Mouse (Mus musculus) heart, postnatal 4 days (tissue): ENCODE results near the gene Gtf2a1. TPM values are rescaled to one million over a fixed set of nuclear protein-coding genes. Genes with fewer than 3 reads are reported as not detected.
"Not testable (repeated sequence)": the region's sequence is repeated elsewhere in the genome, so short reads cannot be mapped to it uniquely, and the experiment has no call there.

Experiments
- DNase-seq: peaks from one replicate; pipeline ENCODE4 v3.0.0; 2021
- total RNA-seq, 2 experiments: library from RNA; stranded (reverse); gene quantifications; 2 replicates each; pipeline ENCODE4 v1.2.3; 2021

Gtf2a1 gene
- 10 to 100 TPM; 32.6 to 33.3 TPM for total RNA-seq

DNA sequence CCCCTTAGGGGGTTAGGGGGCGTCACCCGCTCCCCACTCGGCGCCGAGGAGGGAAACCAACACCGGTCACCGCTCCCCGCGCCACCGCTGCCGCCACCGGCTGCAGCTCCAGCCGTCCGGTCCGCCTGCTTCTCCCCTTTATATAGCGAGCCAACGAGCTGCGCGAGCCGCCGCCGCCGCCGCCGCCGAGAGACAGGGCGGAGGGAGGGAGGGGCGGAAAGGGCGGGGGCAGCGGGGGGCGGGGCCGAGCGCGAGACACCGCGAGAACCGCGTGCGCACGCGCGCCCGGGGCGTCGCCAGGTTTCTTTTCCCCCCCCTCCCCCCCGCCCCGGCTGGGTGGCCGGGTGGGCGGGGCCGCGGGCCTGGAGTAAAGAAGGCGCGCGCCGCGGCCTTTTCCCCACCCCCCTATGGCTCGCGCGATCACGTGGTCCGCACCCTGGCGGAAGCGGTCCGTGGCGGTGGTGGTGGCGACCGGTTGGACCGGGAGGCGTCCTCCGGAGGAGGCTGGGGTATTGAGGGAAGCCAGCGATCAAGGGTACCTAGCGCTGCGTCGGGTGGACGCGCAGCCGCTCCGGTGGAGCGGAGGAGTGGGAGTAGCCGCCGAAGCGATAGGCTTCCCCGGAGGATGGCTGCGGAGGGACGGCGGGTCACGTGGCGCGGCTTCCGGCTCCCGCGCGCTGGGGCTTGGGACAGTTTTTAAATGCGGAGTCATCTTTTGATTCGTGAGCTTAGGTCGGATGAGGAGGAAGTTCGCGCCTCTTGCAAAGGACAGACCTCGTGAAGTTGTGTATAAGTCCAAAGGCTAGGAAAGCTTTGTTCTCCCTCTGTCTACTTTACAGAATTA, at the start of gene Gtf2a1:
Gtf2a1 (minus strand) TSS at position 641 of the 844 bp plus-strand sequence.
- peak; percentile 96 for DNase-seq

DNA sequence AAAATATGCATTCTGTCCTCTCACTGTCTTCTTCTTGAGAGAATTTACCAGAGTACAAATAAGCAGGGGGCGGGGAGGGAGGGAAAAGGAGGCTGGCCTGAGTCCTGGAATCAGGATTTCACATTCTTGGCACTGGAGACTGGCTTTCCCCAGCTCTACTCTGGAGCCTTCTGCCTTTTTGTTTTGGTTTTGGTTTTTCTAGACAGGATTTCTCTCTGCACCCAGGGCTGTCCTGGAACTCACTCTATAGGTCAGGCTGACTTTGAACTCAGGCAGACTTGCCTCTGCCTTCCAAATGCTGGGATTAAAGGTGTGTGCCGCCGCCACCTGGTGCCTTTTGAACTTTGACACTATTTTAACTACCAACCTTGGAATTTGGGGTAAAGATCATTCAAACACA, 48.1 kb upstream of the Gtf2a1 start:
- no peak for DNase-seq

DNA sequence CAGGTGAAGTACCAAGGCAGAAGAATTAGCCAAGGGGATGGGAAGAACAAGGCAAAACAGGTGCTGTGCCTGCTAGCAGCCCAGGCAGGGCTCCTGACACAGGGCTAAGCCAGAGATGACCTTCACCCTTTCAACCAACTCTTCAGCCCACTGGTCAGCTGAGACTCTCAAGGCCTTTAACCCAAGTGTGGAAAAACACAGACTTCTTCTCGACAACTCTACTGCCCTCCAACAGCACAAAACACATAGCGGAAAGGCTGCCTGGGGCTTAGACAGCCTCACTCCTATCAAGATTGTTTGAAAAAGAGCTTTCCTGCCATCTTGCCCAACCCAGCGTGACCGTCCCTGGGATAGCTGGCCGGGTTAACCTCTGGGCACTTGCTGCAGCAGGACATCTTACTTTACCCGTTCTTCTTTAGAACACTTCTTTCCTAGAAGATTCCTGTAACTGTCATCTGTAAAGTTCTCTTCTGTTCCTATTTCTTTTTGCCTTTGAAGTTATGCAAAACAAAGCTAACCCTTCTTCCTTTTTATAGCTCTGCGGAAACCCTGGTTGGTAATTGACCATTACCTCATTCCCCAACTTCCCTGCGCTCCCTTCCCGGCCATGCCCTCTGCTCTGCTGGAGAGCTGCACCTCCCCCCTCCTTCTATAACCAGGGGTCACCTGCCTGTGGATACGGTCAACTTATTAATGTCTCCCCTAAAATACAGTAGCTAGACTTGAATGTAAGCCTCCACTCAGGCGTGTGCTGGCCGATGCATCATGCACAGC, 47.0 kb upstream of the Gtf2a1 start:
- no peak for DNase-seq

DNA sequence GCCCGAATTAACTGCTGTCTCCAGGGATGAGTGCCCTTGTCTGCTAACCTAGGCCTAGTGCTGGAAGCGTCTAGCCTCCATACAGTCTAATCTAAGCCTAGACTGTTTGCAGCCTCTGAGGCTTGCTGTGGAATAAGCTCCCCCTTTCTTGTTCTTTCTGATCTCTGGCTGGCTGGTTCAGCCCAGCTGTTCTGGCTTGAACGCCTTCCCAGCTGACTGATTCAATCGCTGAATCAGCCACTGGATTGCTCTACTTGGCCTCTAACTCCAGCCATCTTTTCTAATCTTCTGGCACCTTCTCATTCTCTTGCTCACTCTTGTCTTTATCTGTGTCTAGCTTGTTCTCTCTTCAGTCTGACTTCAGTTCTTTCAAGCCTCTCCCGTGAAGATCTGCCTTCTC, 36.2 kb upstream of the Gtf2a1 start:
- DNase-seq, result peak; percentile 17

DNA sequence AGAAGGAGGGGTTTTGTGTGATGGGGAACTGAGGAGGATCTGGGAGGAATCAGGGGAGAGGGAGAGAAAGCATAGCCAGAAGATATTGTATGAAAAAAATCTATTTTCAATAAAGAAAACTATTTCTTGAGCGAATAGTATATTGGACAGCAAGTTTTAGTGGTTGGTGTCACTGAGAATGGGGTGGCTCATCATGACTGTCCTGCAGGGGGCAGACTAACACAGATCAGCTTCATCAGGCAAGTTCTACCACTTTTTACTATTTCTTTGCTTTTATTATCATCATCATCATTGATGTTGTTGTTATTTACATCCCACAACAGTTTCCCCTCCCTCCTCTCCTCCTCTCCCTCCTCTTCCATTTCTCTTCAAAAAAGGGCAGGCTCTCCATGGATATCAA, 34.7 kb upstream of the Gtf2a1 start:
- DNase-seq, result peak; percentile 34

DNA sequence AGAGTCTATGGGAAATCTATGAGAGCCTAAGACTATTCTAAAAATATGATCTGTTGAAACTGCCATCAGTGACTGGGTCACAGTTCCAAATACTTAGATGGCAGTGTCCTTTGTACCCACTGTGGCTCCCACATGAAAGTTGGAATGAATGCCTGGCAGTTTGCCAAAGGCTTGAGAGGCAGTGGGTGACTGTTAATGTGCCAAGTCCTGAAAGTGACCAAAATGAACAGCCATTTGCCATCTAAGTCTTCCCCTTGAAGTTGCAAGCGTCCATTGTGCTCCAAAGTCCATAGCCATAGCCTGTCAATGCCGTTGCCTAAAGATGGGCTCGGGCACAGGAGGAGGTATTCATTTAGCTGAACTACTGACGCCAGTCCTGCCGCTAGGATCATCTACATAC, 19.1 kb upstream of the Gtf2a1 start:
- peak; percentile 29 for DNase-seq

DNA sequence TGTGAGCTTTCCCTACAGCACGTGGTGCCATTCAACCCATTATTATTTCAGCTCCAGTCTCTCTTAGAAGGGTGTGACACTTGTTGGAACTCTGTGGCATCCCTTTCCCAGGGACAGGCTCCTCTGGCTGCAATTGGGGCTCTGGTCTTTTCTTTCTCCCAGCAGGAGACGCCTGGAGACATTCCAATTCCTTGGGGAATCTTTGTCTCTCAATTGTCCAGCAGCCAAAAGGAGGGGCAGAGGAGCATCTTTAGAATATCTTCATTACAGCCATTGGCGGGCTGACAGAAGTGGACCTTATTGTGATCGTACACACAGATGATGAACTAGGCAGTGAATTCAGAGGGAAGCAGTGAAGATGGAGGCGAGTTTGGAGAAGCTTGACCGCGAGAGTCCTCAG, 17.4 kb upstream of the Gtf2a1 start:
- no peak for DNase-seq

DNA sequence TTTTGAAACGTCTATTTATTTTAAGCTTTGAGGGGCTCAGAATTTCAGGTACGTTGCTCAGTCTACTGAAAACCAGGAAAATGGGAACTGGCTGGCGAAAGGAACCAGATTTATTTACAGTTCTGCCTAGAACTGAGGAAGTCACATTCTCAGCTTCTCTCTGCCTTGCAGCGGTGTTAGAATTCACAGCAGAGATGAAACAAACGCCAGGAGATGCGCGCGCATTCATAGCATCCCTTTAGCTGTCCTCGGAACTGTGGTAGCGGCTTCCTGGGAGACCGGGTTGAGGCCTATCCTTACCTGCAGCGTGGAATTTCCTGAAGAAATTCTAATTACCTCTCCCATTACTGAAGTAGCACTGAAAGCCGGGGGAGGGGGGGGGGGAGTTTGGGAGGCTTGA, 16.4 kb upstream of the Gtf2a1 start:
- no peak for DNase-seq

DNA sequence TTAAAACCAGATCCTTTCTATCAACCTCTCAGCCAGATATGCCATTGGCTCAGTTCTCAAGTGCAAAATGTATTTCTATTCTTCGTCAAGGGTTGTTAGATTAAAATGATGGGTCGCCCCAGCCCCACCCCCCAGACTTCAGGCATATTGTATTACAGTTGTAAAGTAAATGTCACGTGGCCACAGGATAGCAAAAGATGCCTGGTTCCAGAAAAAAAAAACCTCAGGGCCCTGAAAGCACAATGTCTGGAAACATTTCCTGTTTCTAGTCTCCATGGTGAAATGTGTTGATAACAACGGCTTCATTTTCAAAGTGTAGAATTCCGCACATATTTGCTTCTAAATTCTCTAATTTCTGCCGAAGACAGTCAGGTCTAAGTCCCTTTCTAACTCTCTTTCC, 14.3 kb upstream of the Gtf2a1 start:
- no peak for DNase-seq

DNA sequence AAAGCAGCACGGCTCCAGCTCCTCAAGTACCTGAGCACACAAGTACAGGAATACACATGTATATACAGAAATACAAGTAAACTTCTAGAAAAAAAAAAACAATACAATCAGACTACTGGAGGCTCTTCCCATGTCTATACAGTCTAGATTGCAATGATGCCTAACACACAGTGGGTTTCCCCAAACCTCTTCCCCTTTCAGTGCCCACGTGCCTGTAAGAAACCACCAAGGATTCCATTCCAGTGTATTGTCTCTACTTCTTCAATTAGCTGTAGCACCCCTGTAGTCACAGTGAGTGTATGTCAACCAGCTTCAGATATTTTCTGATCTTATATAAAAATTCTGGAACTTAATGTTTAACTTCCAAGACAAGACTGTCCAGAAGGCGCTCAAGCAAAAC, 1.8 kb upstream of the Gtf2a1 start:
- DNase-seq, result no peak

DNA sequence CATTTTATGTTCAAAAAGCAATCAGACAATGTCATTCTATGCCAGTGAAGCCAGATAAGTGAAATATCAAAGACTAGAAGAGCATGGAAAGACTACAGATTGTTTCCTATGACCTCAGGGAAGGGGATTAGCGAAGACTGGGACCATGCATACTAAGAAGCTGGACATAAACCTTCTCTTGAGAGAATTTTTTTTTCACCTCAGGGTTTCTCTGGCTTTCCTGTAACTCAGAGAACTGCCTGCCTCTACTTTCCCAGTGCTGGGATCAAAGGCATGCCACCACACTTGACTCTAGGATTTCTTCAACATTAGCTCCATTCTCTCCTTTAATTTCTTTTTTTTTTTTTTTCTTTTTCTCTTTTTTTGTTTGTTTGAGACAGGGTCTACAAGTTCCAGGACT, 904 bp upstream of the Gtf2a1 start:
- no peak for DNase-seq

DNA sequence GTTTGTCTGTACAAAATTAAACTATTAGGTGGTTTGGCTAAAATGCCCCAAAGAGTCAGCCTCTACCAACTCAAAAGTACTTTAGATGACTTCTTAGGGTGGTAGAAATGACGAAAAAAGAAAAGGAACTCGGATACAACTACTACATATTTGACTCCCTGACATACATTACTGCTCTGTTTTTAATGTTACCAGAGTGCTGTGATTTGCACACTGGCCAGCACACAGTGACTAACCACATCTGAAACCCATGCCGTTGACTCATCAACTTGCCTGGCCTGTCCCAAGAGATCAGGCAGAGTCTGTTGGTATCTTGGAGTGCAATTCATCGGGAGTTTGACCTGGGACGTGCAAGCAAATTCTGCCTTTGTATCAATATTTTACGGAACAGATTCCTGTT, 429 bp upstream of the Gtf2a1 start:
- peak; percentile 21 for DNase-seq

DNA sequence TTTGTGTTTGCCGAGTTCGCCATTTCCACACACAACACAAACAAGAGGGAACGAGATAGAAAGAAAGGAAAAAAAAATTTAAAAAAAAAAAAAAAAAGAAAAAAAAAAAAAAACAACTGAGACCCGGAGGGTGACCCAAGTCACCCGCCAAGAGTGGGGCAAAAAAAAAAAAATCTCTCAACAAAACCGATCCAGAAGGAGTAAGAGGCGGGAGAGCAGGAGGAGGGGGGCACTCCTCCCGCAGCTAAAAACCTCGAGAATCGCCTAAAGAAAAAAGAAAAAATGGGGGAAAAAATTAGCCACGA, 793 bp downstream of the Gtf2a1 start:
- no peak for DNase-seq

DNA sequence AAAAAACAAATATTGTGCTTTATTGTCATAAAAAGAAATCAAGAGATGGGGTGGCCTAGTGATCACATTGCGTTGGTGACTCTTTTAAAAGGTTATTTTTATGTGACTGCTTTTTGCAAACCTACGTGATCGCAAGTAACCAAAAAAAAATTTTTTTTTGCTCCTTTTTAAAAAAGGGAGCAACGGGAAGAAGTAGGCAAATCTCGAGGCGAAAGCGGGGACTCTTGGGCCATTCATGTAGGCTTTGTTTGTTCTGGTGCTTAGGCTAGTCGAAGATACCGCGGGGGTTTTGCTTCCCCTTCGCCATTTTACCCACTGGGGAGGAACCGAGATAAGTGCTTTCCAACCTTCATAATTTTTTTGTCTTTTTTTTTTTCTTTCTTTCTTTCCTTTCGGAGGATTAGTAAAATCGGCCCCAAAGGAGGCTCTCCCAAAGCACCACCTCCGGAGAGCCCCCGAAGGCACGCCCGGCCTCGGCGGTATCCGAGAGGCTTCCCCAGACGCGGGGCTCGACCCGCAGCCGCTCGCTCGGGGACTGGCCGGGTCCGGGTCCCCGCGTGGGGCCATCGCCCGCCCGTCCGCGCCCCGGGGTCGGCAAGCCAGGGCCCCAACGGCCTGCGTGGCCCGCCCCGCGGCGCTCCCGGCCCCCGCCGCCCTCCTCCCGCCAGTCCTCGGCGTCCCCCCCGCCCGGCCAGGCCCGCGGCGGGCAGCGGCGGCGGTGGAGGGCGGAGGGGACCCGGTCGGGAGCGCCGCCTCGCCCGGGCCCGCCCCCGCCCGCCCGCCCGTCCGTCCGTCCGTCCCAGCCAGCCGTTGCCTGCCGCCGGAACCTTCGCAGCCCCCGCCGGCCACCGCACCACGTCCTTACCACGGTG, 1.4 kb downstream of the Gtf2a1 start:
- DNase-seq, result peak; percentile 60

DNA sequence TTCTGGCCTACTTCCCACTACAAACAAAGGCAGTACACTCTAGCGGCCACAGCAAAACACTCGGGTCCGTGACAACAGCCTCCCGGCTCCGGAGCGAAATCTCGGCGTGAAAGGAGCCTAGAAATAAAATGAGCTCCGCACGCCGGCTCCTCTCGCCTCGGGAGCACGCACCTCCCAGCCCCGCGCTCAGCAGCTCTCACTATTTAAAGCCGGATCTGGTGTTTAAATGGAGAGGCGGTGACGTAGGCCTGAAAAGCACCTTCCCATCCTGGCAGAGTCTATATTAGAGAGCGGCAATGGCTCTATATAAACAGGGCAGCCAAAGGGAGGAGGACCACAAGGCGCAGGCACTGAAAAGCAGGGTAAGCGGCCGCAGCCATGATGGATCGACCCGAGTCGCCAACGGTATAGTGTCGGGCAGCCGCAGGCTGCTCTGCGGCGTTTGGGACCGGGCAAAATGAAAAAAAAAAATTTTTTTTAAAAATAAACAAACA, 2.1 kb downstream of the Gtf2a1 start:
- peak; percentile 94 for DNase-seq

DNA sequence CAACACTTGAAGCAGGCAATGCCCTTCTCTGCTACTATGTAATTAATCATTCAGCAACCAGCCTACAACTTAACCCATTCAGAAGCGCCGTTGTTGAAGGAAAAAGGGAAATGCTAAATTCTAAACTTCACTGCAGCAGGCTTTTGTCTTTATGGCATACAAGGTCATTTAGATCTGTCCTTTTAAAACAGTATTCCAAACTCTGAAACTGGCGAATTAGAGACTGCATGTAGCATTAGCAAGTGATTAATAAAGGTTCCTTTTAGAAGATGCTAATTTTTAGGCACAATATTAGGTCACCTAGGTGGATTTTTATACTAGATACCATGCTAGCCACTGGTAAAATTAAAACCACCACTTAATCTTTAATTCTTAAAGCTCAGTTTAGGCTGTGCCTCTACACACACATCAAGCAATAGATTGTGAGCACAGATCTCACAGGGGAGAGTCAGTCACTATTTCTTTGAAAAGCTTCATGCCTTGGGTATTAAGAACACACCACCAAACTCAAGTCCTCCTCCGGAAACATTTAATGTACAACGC, 2.7 kb downstream of the Gtf2a1 start:
- no peak for DNase-seq

DNA sequence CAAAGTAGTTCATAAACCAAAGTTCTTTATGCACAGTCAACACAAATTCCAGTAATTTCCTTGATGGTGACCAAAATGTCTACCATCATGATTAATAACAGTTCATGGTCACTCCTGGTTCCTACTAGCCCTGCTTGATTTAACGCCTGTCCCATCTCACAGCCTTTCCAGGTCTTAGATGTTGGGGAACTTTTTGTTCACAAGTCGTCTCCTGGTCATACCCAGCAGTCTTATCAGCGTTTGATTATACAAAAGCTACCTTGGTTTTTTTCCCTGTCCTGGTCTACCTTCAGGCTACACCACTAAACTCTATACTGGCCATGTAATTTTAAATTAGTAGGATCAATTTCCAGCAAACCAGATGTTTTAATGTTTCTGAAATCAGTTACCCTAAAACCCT, 3.2 kb downstream of the Gtf2a1 start:
- no peak for DNase-seq

DNA sequence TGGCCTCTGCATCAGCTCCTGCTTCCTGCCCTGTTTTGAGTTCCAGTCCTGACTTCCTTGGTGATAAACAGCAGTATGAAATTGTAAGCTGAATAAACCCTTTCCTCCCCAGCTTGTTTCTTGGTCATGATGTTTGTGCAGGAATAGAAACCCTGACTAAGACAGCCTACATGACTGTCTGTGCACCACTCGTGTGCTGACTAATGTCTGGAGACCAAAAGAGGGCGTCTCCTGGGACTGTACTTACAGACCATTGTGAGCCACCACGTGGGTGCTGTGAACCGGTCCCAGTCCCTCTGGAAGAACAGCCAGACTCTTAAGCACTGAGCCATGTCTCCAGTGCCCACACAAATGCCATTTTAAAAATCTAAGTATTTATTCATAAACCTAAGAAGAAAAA, 4.5 kb downstream of the Gtf2a1 start:
- not testable (repeated sequence) for DNase-seq

DNA sequence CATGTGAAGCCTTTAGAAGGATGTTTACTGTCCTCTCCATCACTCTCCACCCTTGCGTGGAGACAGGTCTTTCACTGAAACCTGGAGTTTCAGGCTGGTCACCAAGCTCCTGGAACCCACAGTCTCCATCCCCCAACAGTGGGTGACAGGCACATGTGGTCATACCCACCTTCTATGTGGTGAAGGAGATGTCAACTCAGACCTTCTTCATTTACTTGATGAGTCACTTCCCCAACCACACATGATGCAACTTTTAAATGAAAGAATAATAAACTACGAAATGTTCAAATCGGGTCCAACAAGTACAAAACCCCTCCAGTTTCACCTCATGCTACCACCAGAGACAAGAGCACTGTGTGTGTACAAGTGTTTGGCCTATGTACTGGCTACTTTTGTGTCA, 5.1 kb downstream of the Gtf2a1 start:
- DNase-seq, result no peak

DNA sequence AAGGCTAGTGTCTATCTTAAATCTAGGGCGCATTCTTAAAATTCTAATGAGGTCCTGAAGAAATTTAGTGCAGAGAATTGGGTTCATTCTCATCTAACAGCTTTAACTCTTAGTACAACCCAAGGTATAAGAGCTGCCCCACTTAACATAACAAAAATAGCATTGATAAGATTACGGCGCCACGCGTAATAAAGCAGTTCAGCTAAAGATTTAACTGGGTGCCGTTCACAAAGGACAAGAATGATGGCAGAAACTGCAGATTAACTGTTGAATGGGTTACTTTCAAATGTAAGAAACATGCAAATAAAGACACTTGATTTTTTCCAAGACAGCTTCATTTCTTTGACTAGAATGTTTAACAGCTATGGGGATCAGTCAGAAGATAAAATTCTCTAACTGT, 6.9 kb downstream of the Gtf2a1 start:
- DNase-seq, result no peak

DNA sequence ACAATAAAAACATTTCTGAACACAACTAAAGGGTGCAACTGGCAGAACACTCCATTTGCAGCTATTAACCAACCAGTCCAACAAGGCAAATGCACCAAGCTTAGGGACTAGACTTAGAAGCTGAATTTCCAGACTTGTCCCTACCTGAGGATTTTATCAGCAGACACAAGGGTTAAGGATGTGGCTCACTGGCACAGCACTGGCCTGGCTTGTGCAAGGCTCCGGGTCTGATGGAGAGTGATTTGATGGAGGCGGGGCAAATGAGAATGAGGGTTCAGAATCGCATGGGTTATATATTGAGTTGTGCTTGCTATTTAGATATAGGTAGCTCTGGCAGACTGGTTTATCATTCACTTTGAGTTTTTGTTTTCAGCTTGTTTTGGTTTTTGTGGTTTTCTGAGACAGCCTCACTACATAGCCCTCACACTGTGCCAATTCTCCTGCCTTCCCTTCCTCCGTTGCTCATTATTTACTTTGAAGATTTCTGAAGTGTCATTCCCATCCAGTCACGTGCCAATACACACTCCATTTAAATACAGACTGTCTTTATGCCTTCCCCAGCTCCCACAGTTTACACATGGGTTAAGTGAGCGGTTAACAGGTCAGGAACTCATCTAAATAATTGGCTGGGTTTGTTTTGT, 7.8 kb downstream of the Gtf2a1 start:
- no peak for DNase-seq
